Mouse (Mus musculus) layer of hippocampus, postnatal 25 days (tissue): ENCODE data around the gene Rnf123. TPM values are rescaled to one million over a fixed set of nuclear protein-coding genes. Genes with fewer than 3 reads are reported as not detected.
"Not testable (repeated sequence)": the region's sequence is repeated elsewhere in the genome, so short reads cannot be mapped to it uniquely, and the experiment has no call there.

Experiments used
- DNase-seq, 2 experiments: peaks; one replicate each; pipeline ENCODE4 v3.0.0; 2022; ENCODE audit warnings: mixed read lengths in 2 of 2, low spot score in 1 of 2; ENCODE audit errors: extremely low spot score in 1 of 2
- microRNA-seq, 2 experiments: library from miRNA; unstranded; fragments of <30 nt; microRNA quantifications; one replicate each; pipeline ENCODE4 v1.2.0; 2021
- total RNA-seq, 2 experiments: library from RNA; stranded (reverse); gene quantifications; 2 replicates each; pipeline ENCODE4 v1.2.3; 2021

The Rnf123 gene
- total RNA-seq, 2 experiments from 2014 or later, result 95.1 to 97.3 TPM

DNA sequence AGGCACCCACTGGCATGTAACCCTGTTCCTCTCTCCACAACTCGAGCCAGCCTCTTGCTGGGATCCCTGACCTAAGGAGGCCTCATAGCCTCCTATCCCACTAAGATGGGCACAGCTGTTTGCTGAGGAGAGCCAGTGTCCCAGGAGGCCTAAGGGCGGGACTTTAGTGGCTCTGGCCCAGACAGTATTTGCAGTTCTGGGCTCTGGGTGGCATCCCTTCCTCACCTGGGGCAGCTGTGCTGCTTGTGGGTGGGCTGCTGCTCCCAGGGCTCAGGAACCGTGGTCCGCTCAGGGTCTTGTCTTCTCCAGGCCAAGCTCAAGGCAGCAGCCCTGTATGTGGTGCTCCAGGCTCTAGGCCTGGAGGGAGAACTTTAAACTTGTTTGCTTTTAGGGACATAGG lies 36.6 kb downstream of the Rnf123 start:
- DNase-seq, result no peak

DNA sequence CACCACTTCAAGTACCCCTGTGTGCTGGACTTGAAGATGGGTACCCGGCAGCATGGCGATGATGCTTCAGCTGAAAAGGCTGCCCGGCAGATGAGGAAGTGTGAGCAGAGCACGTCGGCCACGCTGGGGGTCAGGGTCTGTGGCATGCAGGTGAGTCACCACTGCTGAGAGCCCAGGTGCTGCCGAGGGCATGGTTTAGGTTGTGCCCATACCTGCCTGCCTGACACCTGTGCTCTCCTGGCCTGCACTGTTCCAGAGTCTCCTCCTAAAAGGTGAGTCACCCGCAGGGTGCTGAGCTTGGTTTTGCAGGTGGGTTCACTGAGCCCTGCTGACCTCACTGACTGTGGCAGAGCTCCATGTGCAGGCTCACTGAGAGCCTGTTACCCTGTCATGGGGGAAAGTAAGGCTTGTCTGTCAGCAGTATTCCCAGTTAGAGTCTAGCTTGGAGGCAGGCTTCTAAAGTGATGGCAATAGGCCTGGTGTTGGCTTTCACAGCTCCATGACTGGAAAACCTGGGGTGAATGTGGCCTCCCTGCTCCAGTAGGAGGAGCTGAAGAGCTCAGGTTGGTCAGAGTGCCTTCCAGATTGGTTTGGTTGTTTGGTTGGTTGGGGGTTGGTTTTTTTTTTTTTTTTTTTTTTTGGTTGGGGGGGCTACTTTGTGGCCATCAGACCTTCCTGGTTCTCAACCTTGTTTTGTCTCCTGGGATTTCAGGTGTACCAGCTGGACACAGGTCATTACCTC lies 38.2 kb downstream of the Rnf123 start:
- DNase-seq, result no peak

- DNase-seq, result no peak
These were observed 47.6 kb downstream of the Rnf123 start for GRCm38 (mm10) chr9:108035331-108036156.

GRCm38 (mm10) chr9:108032126-108032525 lies 51.0 kb downstream of the Rnf123 start:
- no peak for DNase-seq

DNA sequence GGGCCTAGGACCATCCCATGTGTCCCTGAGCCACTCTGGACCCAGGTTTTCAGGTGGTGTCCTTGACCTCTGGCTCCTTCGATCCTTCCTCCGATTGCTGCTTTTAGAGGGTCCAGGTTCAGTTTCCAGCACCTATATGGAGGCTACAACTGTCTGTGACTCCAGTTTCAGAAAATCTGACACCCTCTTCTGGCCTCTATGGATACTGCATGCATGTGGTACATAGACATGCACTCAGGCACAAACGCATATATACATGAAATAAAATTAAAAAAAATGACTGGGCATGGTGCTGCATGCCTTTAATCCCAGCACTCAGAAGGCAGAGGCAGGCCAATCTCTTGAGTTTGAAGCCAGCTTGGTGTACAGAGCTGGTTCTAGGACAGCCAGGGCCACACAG lies 55.3 kb downstream of the Rnf123 start:
- DNase-seq, result no peak

- DNase-seq, result no peak
These were observed 56.6 kb downstream of the Rnf123 start for GRCm38 (mm10) chr9:108026584-108026983.

DNA sequence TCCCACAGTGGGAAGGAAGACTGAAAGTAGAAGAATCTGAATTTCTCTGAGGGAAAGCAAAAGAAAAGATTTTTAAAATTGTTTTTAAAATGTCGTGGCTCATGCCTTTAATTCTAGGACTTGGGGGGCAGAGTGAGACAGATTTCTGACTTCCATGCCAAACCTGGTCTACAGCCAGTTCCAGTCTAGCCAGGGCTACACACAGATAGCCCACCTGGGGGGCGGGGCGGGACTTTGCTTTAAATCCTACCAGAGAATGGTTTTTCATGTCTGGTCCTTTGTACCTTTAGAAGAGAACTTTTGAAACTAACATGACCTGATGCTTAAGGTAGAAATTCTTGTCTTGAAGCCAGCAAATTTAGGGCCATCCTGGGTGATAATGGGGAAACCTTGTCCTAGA lies 59.9 kb downstream of the Rnf123 start:
- DNase-seq, result no peak

- no peak for DNase-seq
These were observed 62.4 kb downstream of the Rnf123 start for GRCm38 (mm10) chr9:108020741-108021140.

GRCm38 (mm10) chr9:108017127-108017526 lies 66.0 kb downstream of the Rnf123 start:
- DNase-seq, result no peak

- not testable (repeated sequence) for DNase-seq
These were observed 69.6 kb downstream of the Rnf123 start for GRCm38 (mm10) chr9:108013577-108013976.

DNA sequence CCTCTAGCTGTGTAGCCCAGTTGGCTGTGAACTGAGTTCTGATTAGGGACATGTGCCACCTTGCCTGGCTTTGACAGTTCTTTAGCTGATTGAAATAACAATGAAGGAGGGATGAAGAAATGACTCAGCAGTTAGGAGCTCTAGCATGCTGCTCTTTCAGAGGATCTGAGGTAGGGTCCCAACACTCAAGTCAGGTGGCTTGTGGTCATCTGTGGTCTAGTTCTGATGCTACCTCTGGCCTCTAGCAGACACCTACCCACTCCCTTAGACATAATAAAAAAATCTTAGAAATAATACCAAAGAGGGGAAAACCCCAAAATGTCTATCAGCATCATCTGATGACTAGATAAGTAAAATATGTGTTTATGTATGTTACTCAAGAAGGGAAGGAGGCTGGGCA lies 72.8 kb downstream of the Rnf123 start:
- no peak for DNase-seq

DNA sequence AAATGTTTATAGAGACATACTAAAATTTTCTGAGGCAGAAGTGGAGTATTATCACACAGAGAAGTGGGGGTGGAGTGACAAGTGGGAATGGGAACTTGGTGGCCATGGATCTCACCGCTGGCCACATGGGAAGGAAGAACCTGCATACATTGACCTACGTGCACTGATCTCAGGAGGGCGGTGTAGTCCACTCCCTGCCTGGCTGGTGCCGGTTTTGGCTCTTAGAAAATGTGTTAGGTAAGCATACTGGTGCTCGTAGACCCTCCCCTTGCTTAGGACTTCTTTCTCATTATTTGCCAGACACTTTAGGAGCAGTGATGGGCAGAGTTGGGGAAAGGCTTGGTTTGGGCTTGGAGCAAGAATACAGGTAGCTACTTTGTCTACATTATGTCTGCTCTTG lies 75.1 kb downstream of the Rnf123 start:
- DNase-seq, result no peak

DNA sequence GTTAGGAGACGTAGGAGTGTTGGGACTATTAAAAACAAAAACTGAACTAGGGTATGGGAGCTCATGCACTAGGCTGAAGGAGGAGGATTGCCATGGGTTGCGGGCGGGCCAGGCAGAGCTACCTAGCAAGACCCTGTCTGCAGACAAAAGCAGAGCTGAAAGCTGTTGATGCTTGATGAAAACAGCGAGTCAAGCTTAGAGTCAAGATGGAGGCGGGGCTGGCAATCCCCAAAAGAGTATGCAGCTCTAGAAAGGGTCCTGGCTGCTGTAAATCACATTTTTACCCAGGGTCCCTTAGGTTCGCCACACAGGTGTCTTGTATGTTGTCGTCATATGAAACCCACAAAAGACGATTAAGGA lies 79.6 kb downstream of the Rnf123 start:
- DNase-seq, result no peak

DNA sequence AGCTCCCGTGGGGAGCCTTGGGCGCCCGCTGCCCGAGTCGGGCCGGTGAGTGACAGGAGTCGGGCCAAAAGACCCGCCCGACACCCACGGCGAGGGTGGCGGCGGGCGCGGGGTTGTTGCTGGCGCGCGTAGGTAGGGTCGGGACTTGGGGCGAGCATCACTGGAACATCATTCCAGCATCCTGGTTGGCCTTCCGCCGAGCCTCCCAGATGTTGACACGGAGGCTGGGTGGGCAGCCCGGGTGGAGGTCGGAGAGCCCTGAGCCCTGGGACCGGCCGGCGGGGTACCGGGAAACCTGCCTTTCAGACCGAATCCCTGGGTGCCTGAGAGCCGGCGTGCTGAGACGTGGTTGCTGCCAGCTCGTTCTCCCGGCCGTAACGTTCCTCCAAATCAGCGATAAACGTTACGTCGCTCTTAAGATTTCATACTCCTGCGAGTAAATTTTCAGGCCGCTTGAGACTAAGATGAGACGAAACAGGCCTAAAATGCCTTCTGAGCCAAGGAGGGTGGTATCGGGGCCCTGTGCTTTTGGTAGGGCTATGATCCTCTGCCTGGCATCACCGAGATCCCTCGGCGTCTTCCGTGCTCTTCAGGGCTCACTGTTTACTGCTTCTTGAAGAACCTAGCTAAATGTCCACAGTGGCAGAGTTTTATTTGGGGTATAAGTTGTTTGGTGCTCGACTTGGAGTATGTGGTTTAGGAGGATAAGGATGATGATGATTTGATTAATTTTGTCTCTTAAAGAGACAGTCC lies 80.2 kb downstream of the Rnf123 start:
- peak in 1 of 2 experiments; percentile 41 for DNase-seq

GRCm38 (mm10) chr9:108001922-108002770 lies 81.0 kb downstream of the Rnf123 start, which contains the start of gene Ip6k1:
TSS of gene Ip6k1 (plus strand) at chr9:108002501.
- DNase-seq, result peak; percentile 99 to 100

Small RNA genes lying within 50 kb of the gene (microRNA-seq; reads per million reads assigned to microRNA genes)
- 0 reads per million in 2 experiments for gene Gm47303
- gene Mir7088, result 0 reads per million in 2 experiments

Other genes starting within 250 kb of the Rnf123 start
- 10 to 100 TPM; 52.3 to 59.6 TPM for gene Rbm6, start 210.1 kb downstream of the Rnf123 start, total RNA-seq
- 10 to 100 TPM; 24.4 to 25.1 TPM for gene Mon1a, start 195.2 kb downstream of the Rnf123 start, total RNA-seq
- 1 to 10 TPM; 1.6 to 2.6 TPM for gene Mst1r, start 176.5 kb downstream of the Rnf123 start, total RNA-seq
- not detected for gene Actl11, start 154.9 kb downstream of the Rnf123 start, total RNA-seq
- 100 to 1,000 TPM; 509 to 559 TPM for gene Camkv, start 147.7 kb downstream of the Rnf123 start, total RNA-seq
- 10 to 100 TPM; 17.2 to 19.1 TPM for gene Traip, start 133.2 kb downstream of the Rnf123 start, total RNA-seq
- 1 to 10 TPM; 3.8 to 5.2 TPM for gene Uba7, start 107.8 kb downstream of the Rnf123 start, total RNA-seq
- 1 to 10 TPM; 1.0 to 1.4 TPM for gene Gm20661, start 100.3 kb downstream of the Rnf123 start, total RNA-seq
- 10 to 100 TPM; 12.0 to 13.6 TPM for gene Inka1, start 97.5 kb downstream of the Rnf123 start, total RNA-seq
- 1 to 10 TPM; 3.3 to 5.3 TPM for gene Cdhr4, start 90.8 kb downstream of the Rnf123 start, total RNA-seq
- gene Gm20662, start 87.0 kb downstream of the Rnf123 start, total RNA-seq, result 1 to 10 TPM in 1 of 2 experiments, not detected in 1; 3.5 TPM
- gene Ip6k1, start 80.8 kb downstream of the Rnf123 start, total RNA-seq, result 100 to 1,000 TPM; 220 to 228 TPM
- 10 to 100 TPM; 14.5 to 17.2 TPM for gene Gmppb, start 34.1 kb downstream of the Rnf123 start, total RNA-seq
- 1 to 10 TPM; 2.0 to 2.2 TPM for gene Amigo3, start 30.2 kb downstream of the Rnf123 start, total RNA-seq
- gene Mst1, start 2.9 kb downstream of the Rnf123 start, total RNA-seq, result not detected
- 10 to 100 TPM; 32.0 to 32.7 TPM for gene Apeh, start 11.3 kb upstream of the Rnf123 start, total RNA-seq
- gene Bsn, start 107.0 kb upstream of the Rnf123 start, total RNA-seq, result 100 to 1,000 TPM; 190 to 242 TPM
- gene Dag1, start 180.6 kb upstream of the Rnf123 start, total RNA-seq, result 10 to 100 TPM; 90.4 to 95.2 TPM
- 100 to 1,000 TPM in 1 of 2 experiments, 10 to 100 TPM in 1; 93.0 to 121 TPM for gene Nicn1, start 207.1 kb upstream of the Rnf123 start, total RNA-seq
- gene Amt, start 213.5 kb upstream of the Rnf123 start, total RNA-seq, result 10 to 100 TPM; 28.5 to 31.6 TPM
- 100 to 1,000 TPM; 167 to 187 TPM for gene Rhoa, start 222.8 kb upstream of the Rnf123 start, total RNA-seq
- gene Tcta, start 222.8 kb upstream of the Rnf123 start, total RNA-seq, result 10 to 100 TPM; 36.0 to 37.9 TPM